Mouse (Mus musculus): Measurements from ENCODE around the gene Gm20388.

DNA sequence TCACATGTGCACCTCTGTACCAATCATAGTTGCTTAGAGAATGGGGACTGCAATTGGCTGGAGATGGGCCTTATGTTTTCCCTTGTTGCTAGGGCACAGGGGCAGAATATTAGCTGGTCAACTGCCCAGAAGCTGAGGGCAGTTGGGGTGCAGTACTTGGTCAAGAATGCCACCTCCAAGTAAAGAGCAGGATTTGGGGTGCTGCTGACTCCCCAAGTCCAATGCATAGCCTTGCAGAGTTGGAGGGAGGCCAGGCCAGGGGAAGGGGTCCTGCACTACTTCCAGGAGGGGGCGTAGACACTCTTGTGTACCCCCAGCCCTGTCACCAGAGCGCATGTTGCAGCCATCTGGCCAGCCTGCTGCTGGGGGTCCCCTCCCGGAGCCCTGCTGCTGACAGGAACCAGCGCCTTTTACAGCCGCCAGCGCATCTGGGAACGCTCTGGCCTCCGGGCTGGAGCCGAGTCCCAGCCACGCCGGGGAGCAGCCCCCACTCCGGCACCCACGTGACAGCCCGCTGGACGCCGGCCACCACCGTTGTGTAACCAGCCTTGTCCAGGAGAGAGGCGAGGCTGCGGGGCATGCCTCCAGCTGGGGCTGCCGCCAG lies 280.3 kb downstream of the Gm20388 start:
- TF ChIP-seq CTCF (IDR thresholded peaks at IDR 0.05; ENCODE audit: control insufficient read depth, insufficient read depth, low read length) = no peak
- TF ChIP-seq POLR2A (IDR thresholded peaks at IDR 0.05; ENCODE audit: borderline replicate concordance, control insufficient read depth, low read depth, low read length) = no peak

Data from bone marrow, adult 2 months (tissue).